Mouse (Mus musculus) C2C12 (cell line): ENCODE data around the gene Arf4. TPM values are rescaled to one million over a fixed set of nuclear protein-coding genes. Genes with fewer than 3 reads are reported as not detected.

Source experiments
- H3K27me3 ChIP-seq: one replicate; pipeline ENCODE4 v1.6.1; 2011; ENCODE audit not compliant: control insufficient read depth, insufficient read depth, insufficient read length
- H3K36me3 ChIP-seq: one replicate; pipeline ENCODE4 v1.6.1; 2011; ENCODE audit not compliant: control insufficient read depth, insufficient read depth
- H3K4me3 ChIP-seq: one replicate; pipeline ENCODE4 v1.5.1; 2011; ENCODE audit warnings: mild to moderate bottlenecking, control low read depth; ENCODE audit not compliant: poor library complexity, insufficient read depth, severe bottlenecking
- H3K79me2 ChIP-seq: one replicate; pipeline ENCODE4 v1.6.1; 2011; ENCODE audit not compliant: control insufficient read depth, insufficient read depth
- H3K79me3 ChIP-seq: one replicate; pipeline ENCODE4 v1.6.1; 2011; ENCODE audit warnings: low read depth, control low read depth
- H3ac ChIP-seq: one replicate; pipeline ENCODE3; 2011; ENCODE audit warnings: low read depth; ENCODE audit not compliant: control insufficient read depth, insufficient read length
- CEBPB ChIP-seq: IDR thresholded peaks from one replicate; pipeline ENCODE4 v1.6.1; 2011; ENCODE audit warnings: low read depth, mild to moderate bottlenecking, control low read depth, moderate library complexity
- CTCF ChIP-seq: IDR thresholded peaks from one replicate; pipeline ENCODE4 v1.5.1; 2011; ENCODE audit not compliant: control insufficient read depth, insufficient read depth, insufficient read length
- FOSL1 ChIP-seq: IDR thresholded peaks from one replicate; pipeline ENCODE4 v1.8.0; 2011; ENCODE audit warnings: mild to moderate bottlenecking, low read length; ENCODE audit not compliant: poor library complexity, insufficient read depth, severe bottlenecking
- MAX ChIP-seq: IDR thresholded peaks from one replicate; pipeline ENCODE4 v1.6.1; 2011; ENCODE audit warnings: mild to moderate bottlenecking, control low read depth
- MYOD1 ChIP-seq: IDR thresholded peaks from one replicate; pipeline ENCODE4 v1.6.1; 2011; ENCODE audit warnings: low read depth; ENCODE audit not compliant: control insufficient read depth, insufficient read length
- MYOG ChIP-seq: IDR thresholded peaks from one replicate; pipeline ENCODE4 v1.6.1; 2011; ENCODE audit not compliant: control insufficient read depth, insufficient read length; ENCODE audit errors: extremely low read depth
- USF1 ChIP-seq: IDR thresholded peaks from one replicate; pipeline ENCODE4 v1.6.1; 2011; ENCODE audit warnings: low read depth, mild to moderate bottlenecking, control low read depth, moderate library complexity
- polyA plus RNA-seq: library from polyadenylated mRNA; unstranded; fragments of >200 nt; fragmentation: generic; extraction: Trizol; gene quantifications from one replicate; pipeline ENCODE4 v1.2.1, GENCODE M21; 2012; ENCODE audit warnings: missing spikeins

Arf4 gene
- polyA plus RNA-seq, 1 experiment = 155 TPM

- Histone ChIP-seq H3K79me3 (peaks cover 56% of the 10 kb centered on the region), H3K4me3 (peak overlapping the region; percentile 97), H3K36me3 (peaks cover 7% of the 10 kb centered on the region), H3K79me2 (peaks cover 58% of the 10 kb centered on the region), H3K27me3 (no peaks in the 10 kb centered on the region), H3ac (peak overlapping the region; percentile 94)
- TF ChIP-seq CEBPB (no peak), MAX (no peak), USF1 (no peak), MYOG (no peak), CTCF (no peak), MYOD1 (no peak), FOSL1 (no peak)
These were observed 822 bp downstream of the Arf4 start for GRCm38 (mm10) chr14:26638708-26639084.

GRCm38 (mm10) chr14:26639251-26639650 lies 1.4 kb downstream of the Arf4 start:
- peak overlapping the region; percentile 44 for H3ac ChIP-seq
- H3K79me2 ChIP-seq = peaks cover 63% of the 10 kb centered on the region
- H3K4me3 ChIP-seq = peak overlapping the region; percentile 97
- H3K79me3 ChIP-seq = peaks cover 60% of the 10 kb centered on the region
- no peaks in the 10 kb centered on the region for H3K27me3 ChIP-seq
- TF ChIP-seq USF1 = no peak
- no peak for TF ChIP-seq CEBPB
- no peak for TF ChIP-seq MAX
- TF ChIP-seq FOSL1 = no peak
- no peak for TF ChIP-seq MYOG
- no peak for TF ChIP-seq MYOD1
- no peak for TF ChIP-seq CTCF
- peaks cover 7% of the 10 kb centered on the region for H3K36me3 ChIP-seq

DNA sequence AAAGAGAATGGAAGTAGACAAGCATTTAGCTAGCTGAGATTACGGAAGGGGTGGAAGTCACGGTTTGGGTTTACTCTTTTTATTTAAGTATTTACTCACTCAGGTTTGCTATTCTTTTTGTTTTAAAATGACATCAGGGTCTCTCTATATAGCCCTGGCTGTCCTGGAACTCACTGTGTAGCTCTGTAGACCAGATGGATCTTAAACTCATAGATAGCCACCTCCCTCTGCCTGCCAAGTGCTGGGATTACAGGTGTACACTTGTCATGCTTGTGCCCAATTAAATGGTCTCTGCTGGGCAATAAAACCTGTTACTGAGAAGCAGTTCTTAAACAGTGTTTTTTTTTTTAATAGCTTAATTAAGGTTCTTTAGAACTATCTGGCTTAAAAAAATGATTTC lies 2.1 kb downstream of the Arf4 start:
- peaks cover 7% of the 10 kb centered on the region for H3K36me3 ChIP-seq
- peaks cover 70% of the 10 kb centered on the region for H3K79me2 ChIP-seq
- H3K27me3 ChIP-seq = no peaks in the 10 kb centered on the region
- H3K79me3 ChIP-seq = peaks cover 68% of the 10 kb centered on the region
- TF ChIP-seq MAX (no peak), CTCF (no peak), MYOD1 (no peak), CEBPB (no peak), FOSL1 (no peak), USF1 (no peak), MYOG (no peak)
- peak overlapping the region; percentile 12 for H3ac ChIP-seq
- peak overlapping the region; percentile 97 for H3K4me3 ChIP-seq

DNA sequence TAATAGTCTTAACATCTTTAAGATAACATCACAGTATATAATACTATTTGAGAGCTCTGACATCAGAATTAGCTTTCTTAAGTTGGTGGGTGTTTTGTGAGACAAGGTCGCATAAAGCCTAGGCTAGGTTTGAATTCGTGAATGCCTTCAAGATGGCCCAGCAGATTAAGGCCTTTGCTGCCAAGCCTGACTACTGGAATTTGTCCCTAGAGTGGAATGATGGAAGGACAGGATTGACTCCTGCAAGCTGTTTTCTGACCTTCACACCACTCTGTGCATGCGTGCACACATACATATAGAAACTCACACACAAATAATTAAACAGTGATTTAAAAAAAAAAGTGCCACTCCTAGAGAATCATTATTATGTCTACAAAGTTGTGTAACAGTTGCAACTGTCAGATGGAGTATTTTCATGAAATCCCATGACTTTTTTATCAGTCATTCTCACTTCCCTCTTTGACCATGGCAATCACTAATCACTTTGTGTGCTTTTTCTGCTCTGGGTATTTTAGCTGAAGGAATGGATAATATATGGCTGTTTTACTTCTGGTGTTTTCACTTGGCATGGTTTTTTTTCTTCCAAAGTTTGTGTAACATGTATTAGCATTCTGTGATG lies 5.2 kb downstream of the Arf4 start:
- peaks cover 96% of the 10 kb centered on the region for H3K79me3 ChIP-seq

DNA sequence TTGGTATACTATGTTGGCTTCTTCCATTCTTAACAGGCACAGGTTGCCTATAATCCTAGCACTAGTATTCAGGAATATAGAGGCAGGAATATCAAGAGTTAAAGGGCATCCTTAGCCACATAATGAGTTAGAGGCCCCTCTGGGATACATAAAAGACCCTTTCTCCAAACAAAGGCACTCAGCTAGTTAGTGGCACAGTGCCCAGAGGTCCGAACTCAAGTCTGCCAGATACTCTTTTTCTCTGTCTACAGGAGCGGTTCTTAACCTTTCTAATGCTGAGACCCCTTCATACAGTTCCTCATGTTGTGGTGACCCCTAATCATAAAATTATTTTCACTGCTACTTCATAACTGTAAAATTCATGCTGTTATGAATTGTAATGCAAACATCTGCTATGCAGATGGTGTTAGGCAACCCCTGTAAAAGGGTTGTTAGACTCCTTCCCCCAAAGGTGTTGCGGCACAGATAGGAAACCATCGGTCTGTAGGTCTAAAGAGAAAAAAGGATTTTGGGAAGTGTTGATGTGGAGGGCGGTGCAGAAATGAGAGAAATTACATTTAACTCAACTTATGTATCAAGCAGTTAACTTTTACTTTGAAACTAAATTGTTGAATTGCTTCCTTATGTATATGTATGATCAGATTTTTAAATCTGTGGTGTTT lies 8.2 kb downstream of the Arf4 start:
- Histone ChIP-seq H3ac (no peak overlapping the region), H3K27me3 (no peaks in the 10 kb centered on the region), H3K79me2 (peaks cover 95% of the 10 kb centered on the region), H3K36me3 (peaks cover 56% of the 10 kb centered on the region), H3K79me3 (peaks cover 88% of the 10 kb centered on the region), H3K4me3 (no peak overlapping the region)
- TF ChIP-seq CEBPB = no peak
- TF ChIP-seq FOSL1 = no peak
- TF ChIP-seq MYOG = no peak
- TF ChIP-seq MYOD1 = no peak
- TF ChIP-seq USF1 = no peak
- no peak for TF ChIP-seq MAX
- TF ChIP-seq CTCF = no peak

More for the DNA sequence above, 5.2 kb downstream of the Arf4 start:
- Histone ChIP-seq H3ac (no peak overlapping the region), H3K36me3 (peaks cover 28% of the 10 kb centered on the region), H3K27me3 (no peaks in the 10 kb centered on the region), H3K4me3 (no peak overlapping the region), H3K79me2 (peaks cover 100% of the 10 kb centered on the region)
- TF ChIP-seq CTCF = no peak
- no peak for TF ChIP-seq MYOG
- no peak for TF ChIP-seq MAX
- no peak for TF ChIP-seq USF1
- no peak for TF ChIP-seq FOSL1
- TF ChIP-seq CEBPB = no peak
- TF ChIP-seq MYOD1 = no peak

DNA sequence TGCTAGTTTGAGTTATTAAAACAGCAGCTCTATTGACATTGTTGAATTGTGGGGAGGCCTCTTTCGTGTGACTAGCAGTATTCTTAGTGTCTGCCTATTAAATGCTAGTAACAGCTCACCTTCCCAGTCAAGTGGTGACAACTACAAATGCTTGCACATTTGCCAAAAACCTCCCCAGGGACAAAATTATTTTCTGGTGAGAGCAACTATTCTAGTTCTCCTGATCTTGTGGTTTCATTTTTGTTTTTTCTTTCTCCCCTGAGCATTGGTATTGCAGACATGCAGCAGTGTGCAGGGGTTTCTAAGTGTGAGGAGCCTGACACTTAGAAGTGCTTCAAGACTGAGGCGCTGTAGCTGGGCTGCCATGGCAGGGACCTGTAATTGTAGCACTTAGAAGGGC lies 9.9 kb downstream of the Arf4 start:
- Histone ChIP-seq H3K36me3 (peaks cover 68% of the 10 kb centered on the region), H3K27me3 (no peaks in the 10 kb centered on the region), H3K4me3 (no peak overlapping the region), H3ac (no peak overlapping the region), H3K79me2 (peaks cover 92% of the 10 kb centered on the region), H3K79me3 (peaks cover 77% of the 10 kb centered on the region)
- no peak for TF ChIP-seq CTCF
- no peak for TF ChIP-seq FOSL1
- no peak for TF ChIP-seq CEBPB
- no peak for TF ChIP-seq MYOG
- TF ChIP-seq MYOD1 = no peak
